Mouse (Mus musculus) bone marrow macrophage, adult 2 months (primary cell): ENCODE measurements around the gene Nme9. TPM values are rescaled to one million over a fixed set of nuclear protein-coding genes. Genes with fewer than 3 reads are reported as not detected.
A peak's percentile ranks its signal among the peaks of the same experiment; 100 is the strongest.

ENCODE experiments used
- H3K27ac ChIP-seq: 2 replicates; pipeline ENCODE4 v1.5.1; 2012; ENCODE audit warnings: low read depth, low read length; ENCODE audit not compliant: insufficient read depth
- H3K4me1 ChIP-seq: 2 replicates; pipeline ENCODE4 v1.6.1; 2012; ENCODE audit warnings: low read length; ENCODE audit not compliant: control insufficient read depth, insufficient read depth
- H3K4me3 ChIP-seq: 2 replicates; pipeline ENCODE4 v1.5.1; 2012; ENCODE audit warnings: mild to moderate bottlenecking, low read length, moderate library complexity; ENCODE audit not compliant: insufficient read depth
- CTCF ChIP-seq: IDR thresholded peaks from 2 replicates; pipeline ENCODE4 v1.5.1; 2012; ENCODE audit warnings: low read depth, mild to moderate bottlenecking, low read length, moderate library complexity
- POLR2A ChIP-seq: IDR thresholded peaks from 2 replicates; pipeline ENCODE4 v1.6.1; 2012; ENCODE audit warnings: mild to moderate bottlenecking, low read depth, low read length, borderline replicate concordance
- polyA plus RNA-seq: library from polyadenylated mRNA; stranded (reverse); fragments of >200 nt; gene quantifications from 2 replicates; pipeline ENCODE4 v1.2.4, GENCODE M21; 2012; ENCODE audit not compliant: missing spikeins, insufficient read depth, insufficient read length

The Nme9 gene
- polyA plus RNA-seq, 1 experiment, result not detected

- no peak for TF ChIP-seq CTCF
- TF ChIP-seq POLR2A, result no peak
- H3K4me3 ChIP-seq, result no peak overlapping the region
- no peaks in the 10 kb centered on the region for H3K4me1 ChIP-seq
- no peak overlapping the region for H3K27ac ChIP-seq
Observed at GRCm38 (mm10) chr9:99424574-99424863, 26.8 kb upstream of the Nme9 start.

- Histone ChIP-seq H3K27ac (no peak overlapping the region), H3K4me3 (no peak overlapping the region), H3K4me1 (no peaks in the 10 kb centered on the region)
- TF ChIP-seq POLR2A, result no peak
Observed at GRCm38 (mm10) chr9:99425262-99425661, 26.0 kb upstream of the Nme9 start.

- Histone ChIP-seq H3K4me1 (no peaks in the 10 kb centered on the region), H3K4me3 (no peak overlapping the region), H3K27ac (no peak overlapping the region)
- no peak for TF ChIP-seq CTCF
- no peak for TF ChIP-seq POLR2A
Observed at GRCm38 (mm10) chr9:99428601-99429331, 22.5 kb upstream of the Nme9 start.

GRCm38 (mm10) chr9:99429845-99430244 lies 21.4 kb upstream of the Nme9 start:
- Histone ChIP-seq H3K4me1 (no peaks in the 10 kb centered on the region), H3K27ac (no peak overlapping the region), H3K4me3 (no peak overlapping the region)
- TF ChIP-seq POLR2A (no peak), CTCF (no peak)

- H3K4me1 ChIP-seq, result no peaks in the 10 kb centered on the region
- no peak overlapping the region for H3K27ac ChIP-seq
- no peak overlapping the region for H3K4me3 ChIP-seq
- TF ChIP-seq CTCF (no peak), POLR2A (no peak)
Observed at GRCm38 (mm10) chr9:99430806-99431205, 20.5 kb upstream of the Nme9 start.

- no peak overlapping the region for H3K4me3 ChIP-seq
- H3K27ac ChIP-seq, result no peak overlapping the region
- no peaks in the 10 kb centered on the region for H3K4me1 ChIP-seq
- TF ChIP-seq CTCF (no peak), POLR2A (no peak)
Observed at GRCm38 (mm10) chr9:99431346-99431745, 19.9 kb upstream of the Nme9 start.

GRCm38 (mm10) chr9:99431963-99432362 lies 19.3 kb upstream of the Nme9 start:
- H3K4me3 ChIP-seq, result no peak overlapping the region
- no peaks in the 10 kb centered on the region for H3K4me1 ChIP-seq
- TF ChIP-seq POLR2A, result no peak
- TF ChIP-seq CTCF, result no peak
- H3K27ac ChIP-seq, result no peak overlapping the region

- Histone ChIP-seq H3K4me1 (no peaks in the 10 kb centered on the region), H3K4me3 (no peak overlapping the region), H3K27ac (no peak overlapping the region)
- TF ChIP-seq POLR2A (no peak), CTCF (no peak)
Observed at GRCm38 (mm10) chr9:99432478-99432877, 18.8 kb upstream of the Nme9 start.

- H3K27ac ChIP-seq, result no peak overlapping the region
- no peak overlapping the region for H3K4me3 ChIP-seq
- TF ChIP-seq POLR2A (no peak), CTCF (no peak)
Observed at GRCm38 (mm10) chr9:99434892-99435618, 16.2 kb upstream of the Nme9 start.

GRCm38 (mm10) chr9:99435619-99436181 lies 15.6 kb upstream of the Nme9 start:
- Histone ChIP-seq H3K4me3 (peak overlapping the region; percentile 80), H3K27ac (no peak overlapping the region), H3K4me1 (no peaks in the 10 kb centered on the region)
- TF ChIP-seq POLR2A (no peak), CTCF (no peak)

More at GRCm38 (mm10) chr9:99434892-99435618, 16.2 kb upstream of the Nme9 start:
- no peaks in the 10 kb centered on the region for H3K4me1 ChIP-seq
